ENCODE assay signal across 29 mouse cellular contexts in genomic region chr9:13599800-13600199, GRCm38 (mm10).
"Had no signal": no experiment of that assay in that cellular context is flagged by ENCODE, and none has a peak within 500 bp of the region (broad histone marks: within the 10 kb centered on the region; RNA-seq: fewer than 3 reads in every experiment).

No protein-coding gene starts in this region.

- H3K4me3 ChIP-seq: limb, embryonic 10.5 days; limb, embryonic 12.5 days; limb, embryonic 13.5 days; limb, embryonic 15.5 days; liver, embryonic 12.5 days; liver, embryonic 13.5 days; liver, embryonic 15.5 days; lung, embryonic 15.5 days; megakaryocyte, embryonic 14.5 days; midbrain, embryonic 10.5 days; midbrain, embryonic 12.5 days; midbrain, embryonic 13.5 days; midbrain, embryonic 15.5 days; myocyte; neural tube, embryonic 12.5 days; neural tube, embryonic 13.5 days had no signal

- H3K4me2 ChIP-seq: limb, embryonic 12.5 days; limb, embryonic 13.5 days; limb, embryonic 15.5 days; liver, embryonic 11.5 days; liver, embryonic 12.5 days; liver, embryonic 13.5 days; liver, embryonic 15.5 days; lung, embryonic 14.5 days; lung, embryonic 15.5 days; midbrain, embryonic 11.5 days; midbrain, embryonic 12.5 days; midbrain, embryonic 13.5 days; midbrain, embryonic 15.5 days; neural tube, embryonic 12.5 days; neural tube, embryonic 13.5 days had no signal

- DNase-seq: left cerebral cortex, postnatal 4 days; liver; liver, embryonic 13.5 days; liver, postnatal 0 days; lung, adult 2 months; lung, embryonic 14.5 days; lung, postnatal 10 days; lung, postnatal 14 days; lung, postnatal 4 days; midbrain, embryonic 14.5 days had no signal

- H3K27me3 ChIP-seq: limb, embryonic 12.5 days; limb, embryonic 13.5 days; limb, embryonic 15.5 days; liver, embryonic 12.5 days; liver, embryonic 13.5 days; liver, embryonic 15.5 days; lung, embryonic 15.5 days; midbrain, embryonic 12.5 days; midbrain, embryonic 13.5 days; midbrain, embryonic 15.5 days; neural tube, embryonic 12.5 days; neural tube, embryonic 13.5 days had no signal

- H3K4me1 ChIP-seq: limb, embryonic 10.5 days; liver, embryonic 15.5 days; lung, embryonic 15.5 days; megakaryocyte, embryonic 14.5 days; midbrain, embryonic 10.5 days; midbrain, embryonic 12.5 days; neural tube, embryonic 12.5 days had no signal

- H3K9ac ChIP-seq: limb, embryonic 12.5 days; limb, embryonic 13.5 days; limb, embryonic 15.5 days; liver, embryonic 12.5 days; liver, embryonic 13.5 days; liver, embryonic 14.5 days; liver, embryonic 15.5 days; liver, postnatal 0 days; lung, embryonic 14.5 days; lung, embryonic 15.5 days; midbrain, embryonic 12.5 days; midbrain, embryonic 13.5 days; midbrain, embryonic 15.5 days; neural tube, embryonic 12.5 days; neural tube, embryonic 13.5 days had no signal

- H3K27ac ChIP-seq: limb, embryonic 10.5 days; limb, embryonic 12.5 days; limb, embryonic 13.5 days; limb, embryonic 15.5 days; liver, embryonic 12.5 days; liver, embryonic 13.5 days; liver, embryonic 14.5 days; liver, embryonic 15.5 days; lung, embryonic 15.5 days; macrophage; midbrain, embryonic 10.5 days; midbrain, embryonic 12.5 days; midbrain, embryonic 13.5 days; midbrain, embryonic 15.5 days; neural tube, embryonic 12.5 days; neural tube, embryonic 13.5 days had no signal

- H3K9me3 ChIP-seq: limb, embryonic 10.5 days; limb, embryonic 12.5 days; limb, embryonic 13.5 days; limb, embryonic 15.5 days; liver, embryonic 12.5 days; liver, embryonic 13.5 days; liver, embryonic 15.5 days; lung, embryonic 15.5 days; megakaryocyte, embryonic 14.5 days; midbrain, embryonic 10.5 days; midbrain, embryonic 12.5 days; midbrain, embryonic 13.5 days; midbrain, embryonic 15.5 days; neural tube, embryonic 12.5 days; neural tube, embryonic 13.5 days had no signal

- H3K36me3 ChIP-seq: limb, embryonic 10.5 days; limb, embryonic 12.5 days; limb, embryonic 13.5 days; limb, embryonic 15.5 days; liver, embryonic 12.5 days; liver, embryonic 13.5 days; liver, embryonic 15.5 days; lung, embryonic 15.5 days; midbrain, embryonic 10.5 days; midbrain, embryonic 12.5 days; midbrain, embryonic 13.5 days; midbrain, embryonic 15.5 days; neural tube, embryonic 12.5 days; neural tube, embryonic 13.5 days had no signal
